Mouse (Mus musculus): ENCODE data around the gene Npy2r.

DNA sequence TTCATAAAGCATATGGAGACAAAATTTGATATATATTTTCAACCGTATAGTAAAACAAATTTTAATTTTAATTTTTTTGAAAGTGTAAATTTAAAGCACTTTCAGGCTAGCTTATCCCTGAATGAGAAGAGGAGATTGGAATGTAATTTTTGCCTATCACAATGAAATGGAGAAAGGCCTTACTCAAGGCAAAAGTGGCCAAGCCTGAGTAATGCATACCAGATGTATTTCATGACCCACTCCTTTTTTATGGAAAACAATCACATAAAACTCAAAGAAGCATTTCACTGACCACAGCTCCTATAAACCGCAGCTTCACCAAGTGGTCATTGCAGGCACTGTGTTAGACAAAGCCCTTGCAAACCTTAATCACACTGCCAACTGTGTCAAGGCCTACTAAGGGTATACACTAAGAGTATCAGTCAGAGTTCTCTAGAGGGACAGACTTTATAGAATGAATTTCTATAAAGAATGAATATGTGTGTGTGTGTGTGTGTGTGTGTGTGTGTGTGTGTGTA is 8.5 kb upstream of the Npy2r start:
- TF ChIP-seq SMC3 (IDR thresholded peaks at IDR 0.05; ENCODE audit: low read depth, low read length) (no peak), POLR2AphosphoS2 (IDR thresholded peaks at IDR 0.05; ENCODE audit: low read depth, low read length) (no peak), EP300 (IDR thresholded peaks at IDR 0.05; ENCODE audit: low read length) (no peak), E2F4 (IDR thresholded peaks at IDR 0.05; ENCODE audit: insufficient replicate concordance, low read depth, low read length) (no peak), POLR2A (IDR thresholded peaks at IDR 0.05; ENCODE audit: low read depth, low read length) (no peak), JUND (conservative IDR thresholded peaks at IDR 0.05; ENCODE audit: low read depth, low read length) (no peak), NRF1 (IDR thresholded peaks at IDR 0.05; ENCODE audit: low read depth, low read length) (no peak), BHLHE40 (IDR thresholded peaks at IDR 0.05; ENCODE audit: low read depth, low read length) (no peak), CTCF (conservative IDR thresholded peaks at IDR 0.05 in 1 of 2, IDR thresholded peaks at IDR 0.05 in 1 of 2; ENCODE audit: low read depth in 2 of 2, low read length in 2 of 2) (no peak), CHD2 (IDR thresholded peaks at IDR 0.05; ENCODE audit: low read length) (no peak), ZKSCAN1 (IDR thresholded peaks at IDR 0.05; ENCODE audit: borderline replicate concordance, low read depth, low read length) (no peak)

Measured in CH12.LX (cell line).